Mouse (Mus musculus): ENCODE data around the gene BC025446.

GRCm38 (mm10) chr15:75270691-75271362, 54.7 kb downstream of the BC025446 start:
- TF ChIP-seq CTCF (IDR thresholded peaks at IDR 0.05) (no peak), POLR2A (IDR thresholded peaks at IDR 0.05; ENCODE audit: insufficient read depth, low read depth, low read length) (no peak), EP300 (IDR thresholded peaks at IDR 0.05; ENCODE audit: insufficient read depth, low read depth, low read length) (no peak)

All from heart, adult 2 months (tissue).